Mouse (Mus musculus) C2C12 (cell line): ENCODE results near the gene Klhl2. TPM values are rescaled to one million over a fixed set of nuclear protein-coding genes. Genes with fewer than 3 reads are reported as not detected.

ENCODE experiments used
- H3K27me3 ChIP-seq: one replicate; pipeline ENCODE4 v1.6.1; 2011; ENCODE audit not compliant: control insufficient read depth, insufficient read depth, insufficient read length
- H3K36me3 ChIP-seq: one replicate; pipeline ENCODE4 v1.6.1; 2011; ENCODE audit not compliant: control insufficient read depth, insufficient read depth
- H3K4me3 ChIP-seq: one replicate; pipeline ENCODE4 v1.5.1; 2011; ENCODE audit warnings: mild to moderate bottlenecking, control low read depth; ENCODE audit not compliant: poor library complexity, insufficient read depth, severe bottlenecking
- H3K79me2 ChIP-seq: one replicate; pipeline ENCODE4 v1.6.1; 2011; ENCODE audit not compliant: control insufficient read depth, insufficient read depth
- H3K79me3 ChIP-seq: one replicate; pipeline ENCODE4 v1.6.1; 2011; ENCODE audit warnings: low read depth, control low read depth
- H3ac ChIP-seq: one replicate; pipeline ENCODE3; 2011; ENCODE audit warnings: low read depth; ENCODE audit not compliant: control insufficient read depth, insufficient read length
- CEBPB ChIP-seq: IDR thresholded peaks from one replicate; pipeline ENCODE4 v1.6.1; 2011; ENCODE audit warnings: low read depth, mild to moderate bottlenecking, control low read depth, moderate library complexity
- CTCF ChIP-seq: IDR thresholded peaks from one replicate; pipeline ENCODE4 v1.5.1; 2011; ENCODE audit not compliant: control insufficient read depth, insufficient read depth, insufficient read length
- FOSL1 ChIP-seq: IDR thresholded peaks from one replicate; pipeline ENCODE4 v1.8.0; 2011; ENCODE audit warnings: mild to moderate bottlenecking, low read length; ENCODE audit not compliant: poor library complexity, insufficient read depth, severe bottlenecking
- MAX ChIP-seq: IDR thresholded peaks from one replicate; pipeline ENCODE4 v1.6.1; 2011; ENCODE audit warnings: mild to moderate bottlenecking, control low read depth
- MYOD1 ChIP-seq: IDR thresholded peaks from one replicate; pipeline ENCODE4 v1.6.1; 2011; ENCODE audit warnings: low read depth; ENCODE audit not compliant: control insufficient read depth, insufficient read length
- MYOG ChIP-seq: IDR thresholded peaks from one replicate; pipeline ENCODE4 v1.6.1; 2011; ENCODE audit not compliant: control insufficient read depth, insufficient read length; ENCODE audit errors: extremely low read depth
- USF1 ChIP-seq: IDR thresholded peaks from one replicate; pipeline ENCODE4 v1.6.1; 2011; ENCODE audit warnings: low read depth, mild to moderate bottlenecking, control low read depth, moderate library complexity
- polyA plus RNA-seq: library from polyadenylated mRNA; unstranded; fragments of >200 nt; fragmentation: generic; extraction: Trizol; gene quantifications from one replicate; pipeline ENCODE4 v1.2.1, GENCODE M21; 2012; ENCODE audit warnings: missing spikeins

Klhl2 gene
- polyA plus RNA-seq, 1 experiment: 12.1 TPM

- Histone ChIP-seq H3ac (no peak overlapping the region), H3K4me3 (no peak overlapping the region), H3K79me2 (peaks cover 67% of the 10 kb centered on the region), H3K79me3 (peaks cover 35% of the 10 kb centered on the region), H3K27me3 (no peaks in the 10 kb centered on the region), H3K36me3 (peaks cover 3% of the 10 kb centered on the region)
- TF ChIP-seq MYOG (no peak), MYOD1 (no peak), USF1 (no peak), MAX (no peak)
These were observed 14.2 kb downstream of the Klhl2 start for GRCm38 (mm10) chr8:64835475-64836122.

GRCm38 (mm10) chr8:64834071-64834877, 15.5 kb downstream of the Klhl2 start:
- H3K4me3 ChIP-seq: no peak overlapping the region
- H3K36me3 ChIP-seq: peaks cover 11% of the 10 kb centered on the region
- TF ChIP-seq MYOG (no peak), FOSL1 (no peak), CEBPB (no peak), MAX (no peak), USF1 (no peak), MYOD1 (no peak), CTCF (no peak)
- H3K79me2 ChIP-seq: peaks cover 54% of the 10 kb centered on the region
- peaks cover 28% of the 10 kb centered on the region for H3K79me3 ChIP-seq
- H3ac ChIP-seq: no peak overlapping the region
- H3K27me3 ChIP-seq: no peaks in the 10 kb centered on the region

DNA sequence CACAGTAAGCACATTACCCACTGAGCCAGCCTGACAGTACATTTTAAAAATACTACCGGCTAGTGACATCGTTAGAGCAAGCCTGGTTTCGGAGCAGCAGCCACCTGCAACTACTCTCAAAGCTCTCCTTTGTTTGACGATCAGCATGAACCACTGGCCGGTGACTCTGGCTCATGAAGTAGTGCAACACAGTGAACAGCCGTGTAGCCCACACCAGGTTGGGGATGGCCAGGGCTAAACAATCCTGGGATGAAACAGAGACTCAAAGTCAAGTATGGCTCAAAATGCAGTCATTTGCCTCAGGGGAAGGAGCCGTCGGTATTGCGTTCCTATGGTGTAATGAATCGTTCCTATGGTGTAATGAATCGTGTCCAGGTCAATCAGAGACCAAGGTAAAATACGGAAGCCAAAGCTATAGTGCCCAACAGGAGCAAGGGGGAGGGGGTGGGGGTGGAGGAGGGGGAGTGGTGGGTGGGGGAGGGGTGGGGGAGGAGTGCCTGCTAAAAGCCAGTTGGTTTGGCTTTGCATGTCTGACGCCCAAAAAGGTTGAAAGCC, 17.2 kb downstream of the Klhl2 start:
- peaks cover 38% of the 10 kb centered on the region for H3K79me2 ChIP-seq
- H3ac ChIP-seq: no peak overlapping the region
- peaks cover 15% of the 10 kb centered on the region for H3K36me3 ChIP-seq
- no peak overlapping the region for H3K4me3 ChIP-seq
- TF ChIP-seq USF1 (no peak), MYOD1 (no peak), FOSL1 (no peak), CEBPB (no peak), MAX (no peak), CTCF (no peak), MYOG (no peak)
- no peaks in the 10 kb centered on the region for H3K27me3 ChIP-seq
- peaks cover 16% of the 10 kb centered on the region for H3K79me3 ChIP-seq

DNA sequence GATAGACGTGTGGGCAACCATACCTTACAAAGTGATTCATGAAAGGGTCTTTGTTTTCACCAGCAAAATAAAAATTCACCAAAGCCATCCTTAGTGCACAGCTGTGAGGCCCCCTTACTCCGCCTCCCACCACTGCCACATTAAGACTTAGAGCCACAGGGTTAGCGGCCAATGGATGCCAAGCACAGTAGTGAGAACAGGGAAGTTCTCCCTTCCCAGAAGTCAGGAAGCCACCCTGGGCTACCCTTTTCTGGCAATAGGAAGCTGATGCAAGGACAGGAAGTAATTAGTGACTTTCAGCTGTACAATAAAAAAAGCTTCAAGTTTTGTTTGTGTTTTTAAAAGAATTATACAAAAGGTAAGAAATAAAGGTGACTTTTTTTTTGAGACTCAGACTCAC, 18.2 kb downstream of the Klhl2 start:
- peaks cover 15% of the 10 kb centered on the region for H3K36me3 ChIP-seq
- H3K79me3 ChIP-seq: peaks cover 8% of the 10 kb centered on the region
- TF ChIP-seq MAX: no peak
- TF ChIP-seq CTCF: no peak
- no peak for TF ChIP-seq MYOG
- no peak for TF ChIP-seq CEBPB
- peaks cover 28% of the 10 kb centered on the region for H3K79me2 ChIP-seq
- no peaks in the 10 kb centered on the region for H3K27me3 ChIP-seq
- no peak overlapping the region for H3ac ChIP-seq
- no peak overlapping the region for H3K4me3 ChIP-seq

GRCm38 (mm10) chr8:64829921-64830320, 19.9 kb downstream of the Klhl2 start:
- no peak overlapping the region for H3K4me3 ChIP-seq
- peaks cover 11% of the 10 kb centered on the region for H3K79me2 ChIP-seq
- TF ChIP-seq FOSL1 (no peak), MYOG (no peak), CEBPB (no peak), CTCF (no peak), USF1 (no peak)

More at GRCm38 (mm10) chr8:64829921-64830320, 19.9 kb downstream of the Klhl2 start:
- Histone ChIP-seq H3K27me3 (no peaks in the 10 kb centered on the region), H3K79me3 (peaks cover 7% of the 10 kb centered on the region), H3ac (no peak overlapping the region), H3K36me3 (peaks cover 15% of the 10 kb centered on the region)
